Mouse (Mus musculus) small intestine, adult 2 months (tissue): ENCODE results near the gene Atg5.

Experiments
- CTCF ChIP-seq: fragments of 200-500 bp; IDR thresholded peaks from 2 replicates; pipeline ENCODE4 v1.5.1; 2012; ENCODE audit warnings: low read depth, mild to moderate bottlenecking, control low read depth, inconsistent platforms, low read length, moderate library complexity, mixed read lengths; ENCODE audit not compliant: insufficient replicate concordance, insufficient read length; ENCODE audit errors: extremely low read depth
- POLR2A ChIP-seq: fragments of 200-500 bp; IDR thresholded peaks from 2 replicates; pipeline ENCODE4 v1.6.1; 2012; ENCODE audit warnings: low read depth, mild to moderate bottlenecking, control low read depth, inconsistent platforms, low read length, moderate library complexity

DNA sequence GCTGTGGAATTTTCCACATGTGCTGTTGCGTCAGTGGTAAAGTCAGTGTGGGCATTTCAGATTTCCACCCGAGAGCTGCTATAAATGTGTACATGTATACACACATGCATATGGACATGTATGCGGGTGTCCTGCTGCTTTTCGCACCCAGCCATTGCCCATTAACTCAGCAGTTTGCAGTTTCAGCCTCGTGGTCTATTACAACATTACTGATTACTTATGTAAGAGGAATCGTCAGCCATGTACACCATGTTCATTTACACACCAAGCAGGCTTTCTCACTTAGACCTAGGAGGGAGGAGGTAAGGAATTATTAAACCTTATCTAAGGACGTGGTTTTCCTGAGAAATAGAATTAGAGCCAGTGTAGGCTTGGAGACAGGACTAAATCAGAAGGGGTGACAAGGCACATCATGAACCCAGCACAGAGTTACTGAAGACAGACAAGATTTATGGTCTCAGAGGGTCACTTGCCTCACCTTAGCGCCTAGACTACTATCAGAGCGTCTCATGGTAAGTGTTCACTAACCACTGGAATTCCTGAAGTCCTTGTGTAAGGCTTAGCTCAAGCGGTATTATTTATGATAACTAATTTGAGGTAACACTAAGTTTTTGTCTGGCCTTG, 79.5 kb downstream of the Atg5 start:
- TF ChIP-seq CTCF (no peak), POLR2A (no peak)
